Mouse (Mus musculus): ENCODE measurements at regions not wholly inside any gene's neighbourhood (a gene's known extent, or its start where the extent isn't known, plus 50 kb on each side); places are given as distances from the start of the nearest gene placed in this dataset.

DNA sequence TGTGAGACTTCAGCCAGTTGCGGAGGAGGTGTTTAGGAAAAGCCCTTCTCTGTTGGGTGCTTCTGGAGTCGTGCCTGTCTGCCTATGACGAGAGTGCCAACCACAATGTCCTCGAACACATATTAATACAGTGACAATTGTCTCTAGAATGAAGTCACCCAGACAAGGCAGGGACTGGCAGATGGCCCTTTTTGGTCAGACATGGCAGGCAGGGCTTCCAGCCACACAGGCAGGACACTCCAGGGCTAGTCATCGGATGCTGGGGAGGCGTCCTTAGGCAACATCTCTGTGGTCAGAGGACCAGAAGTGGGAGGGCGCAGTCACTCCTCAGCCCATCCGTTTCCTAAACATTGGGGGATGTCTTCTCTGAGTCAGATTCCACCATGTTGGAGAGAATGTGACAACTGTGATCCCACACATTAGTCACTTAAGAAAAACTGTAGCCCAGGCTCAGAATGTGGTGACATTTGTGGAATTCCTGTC lies 53.0 kb upstream of the Itga11 start:
- no peak overlapping the region for H3K4me2 ChIP-seq
- no peaks in the 10 kb centered on the region for H3K9me3 ChIP-seq
- H3K27me3 ChIP-seq: no peaks in the 10 kb centered on the region
- H3K9ac ChIP-seq: no peak overlapping the region
- no peak overlapping the region for H3K27ac ChIP-seq
- H3K4me1 ChIP-seq: no peaks in the 10 kb centered on the region
- H3K36me3 ChIP-seq: no peaks in the 10 kb centered on the region
- WGBS: 59% methylated on average over 8 of the region's 8 CpGs
- ATAC-seq (ENCODE audit: borderline replicate concordance, extremely low read depth, low FRiP score, low TSS enrichment): no peak
- no peak overlapping the region for H3K4me3 ChIP-seq

GRCm38 (mm10) chr9:62627071-62628000 lies 50.3 kb upstream of the Itga11 start:
- ATAC-seq (ENCODE audit: borderline replicate concordance, extremely low read depth, low FRiP score, low TSS enrichment): no peak
- H3K4me2 ChIP-seq: no peak overlapping the region
- no peaks in the 10 kb centered on the region for H3K9me3 ChIP-seq
- H3K27ac ChIP-seq: no peak overlapping the region
- no peaks in the 10 kb centered on the region for H3K27me3 ChIP-seq
- no peaks in the 10 kb centered on the region for H3K36me3 ChIP-seq
- no peaks in the 10 kb centered on the region for H3K4me1 ChIP-seq
- no peak overlapping the region for H3K4me3 ChIP-seq
- H3K9ac ChIP-seq: no peak overlapping the region
- WGBS: 50% methylated on average over 6 of the region's 6 CpGs

All from lung, embryonic 15.5 days (tissue).